Mouse (Mus musculus): ENCODE measurements at regions not wholly inside any gene's neighbourhood (a gene's known extent, or its start where the extent isn't known, plus 50 kb on each side); places are given as distances from the start of the nearest gene placed in this dataset.

GRCm38 (mm10) chr2:146774876-146775275, 80.8 kb upstream of the Kiz start:
- H3K9ac ChIP-seq: no peak overlapping the region
- H3K4me1 ChIP-seq (replicated peaks): no peaks in the 10 kb centered on the region
- H3K27me3 ChIP-seq: no peaks in the 10 kb centered on the region
- H3K9me3 ChIP-seq (replicated peaks): no peaks in the 10 kb centered on the region
- H3K4me2 ChIP-seq: no peak overlapping the region
- ATAC-seq (ENCODE audit: insufficient read depth): no peak
- H3K36me3 ChIP-seq (replicated peaks): no peaks in the 10 kb centered on the region
- no peak overlapping the region for H3K27ac ChIP-seq (replicated peaks)
- H3K4me3 ChIP-seq (replicated peaks): no peak overlapping the region
- 18% methylated on average over 2 of the region's 2 CpGs for WGBS (ENCODE audit: insufficient replicate concordance)

DNA sequence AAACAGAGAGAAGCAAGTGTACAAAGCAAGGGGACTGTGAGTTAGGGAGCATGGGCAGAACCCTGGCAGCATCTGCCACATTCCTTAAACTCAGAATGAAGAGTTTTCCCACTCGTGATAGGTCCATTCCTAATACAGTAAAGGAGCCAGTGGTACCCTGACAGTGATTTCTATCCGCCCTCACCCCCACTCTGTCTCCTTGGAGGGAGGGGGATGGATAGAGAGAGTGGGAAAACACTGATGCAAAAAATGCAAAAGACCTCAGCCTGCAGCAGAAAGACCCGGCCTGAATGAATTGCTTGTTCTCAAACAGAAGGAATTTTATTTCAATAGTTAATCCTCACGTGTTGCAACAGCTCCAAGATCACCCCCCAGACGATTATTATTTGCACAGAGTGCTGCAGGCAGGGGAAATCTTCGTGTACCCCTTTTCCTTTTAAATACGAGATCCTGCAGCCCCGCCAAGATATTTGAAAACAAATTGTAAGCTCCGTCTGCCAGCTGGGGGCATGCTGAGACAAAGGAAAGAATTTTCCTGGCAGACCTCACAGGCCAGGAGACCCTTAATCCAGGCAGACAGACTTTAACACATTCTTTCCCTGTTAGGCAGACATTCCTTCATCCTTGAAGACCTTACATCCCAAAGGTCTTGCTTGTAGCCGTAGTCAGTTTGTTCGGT, 68.4 kb upstream of the Kiz start:
- no peaks in the 10 kb centered on the region for H3K9me3 ChIP-seq (replicated peaks)
- no peak overlapping the region for H3K27ac ChIP-seq (replicated peaks)
- H3K27me3 ChIP-seq: no peaks in the 10 kb centered on the region
- no peaks in the 10 kb centered on the region for H3K36me3 ChIP-seq (replicated peaks)
- WGBS (ENCODE audit: insufficient replicate concordance): 26% methylated on average over 11 of the region's 11 CpGs
- H3K4me2 ChIP-seq: no peak overlapping the region
- H3K4me1 ChIP-seq (replicated peaks): no peaks in the 10 kb centered on the region
- no peak overlapping the region for H3K9ac ChIP-seq
- no peak overlapping the region for H3K4me3 ChIP-seq (replicated peaks)
- no peak for ATAC-seq (ENCODE audit: insufficient read depth)

DNA sequence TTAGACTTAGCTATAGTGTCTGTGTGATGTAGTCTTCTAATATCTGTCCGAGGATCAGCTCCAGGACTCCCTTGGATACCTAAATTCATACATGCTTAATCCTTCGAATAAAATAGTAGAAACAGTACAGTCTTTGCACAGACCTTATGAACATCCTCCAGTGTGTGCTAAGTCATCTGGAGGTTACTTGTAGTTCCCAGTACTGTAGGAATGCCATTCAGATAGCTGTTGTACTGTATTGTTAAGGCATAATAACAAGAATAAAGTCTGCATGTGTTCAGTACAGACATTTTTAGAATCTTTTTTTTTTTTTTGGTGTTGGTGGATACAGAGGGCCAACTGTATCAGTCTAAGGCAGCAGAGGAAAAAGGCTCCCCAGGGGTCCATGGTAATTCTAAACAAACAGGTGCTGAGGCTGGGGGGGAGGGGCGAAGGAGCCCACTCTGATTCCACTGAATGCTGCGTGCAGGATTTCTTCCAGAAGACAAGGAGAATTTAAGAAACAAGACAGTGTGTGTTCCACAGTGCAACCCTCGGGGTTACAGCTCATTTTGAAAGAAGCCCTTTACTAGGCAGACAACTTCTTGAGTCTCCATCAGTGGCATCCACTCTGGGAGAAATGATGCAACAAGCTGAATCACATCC, 67.7 kb upstream of the Kiz start:
- Histone ChIP-seq H3K4me1 (replicated peaks) (no peaks in the 10 kb centered on the region), H3K27me3 (no peaks in the 10 kb centered on the region), H3K36me3 (replicated peaks) (no peaks in the 10 kb centered on the region), H3K9ac (no peak overlapping the region), H3K9me3 (replicated peaks) (no peaks in the 10 kb centered on the region), H3K4me2 (no peak overlapping the region), H3K27ac (replicated peaks) (no peak overlapping the region), H3K4me3 (replicated peaks) (no peak overlapping the region)
- WGBS (ENCODE audit: insufficient replicate concordance): 56% methylated on average over 5 of the region's 5 CpGs
- no peak for ATAC-seq (ENCODE audit: insufficient read depth)

DNA sequence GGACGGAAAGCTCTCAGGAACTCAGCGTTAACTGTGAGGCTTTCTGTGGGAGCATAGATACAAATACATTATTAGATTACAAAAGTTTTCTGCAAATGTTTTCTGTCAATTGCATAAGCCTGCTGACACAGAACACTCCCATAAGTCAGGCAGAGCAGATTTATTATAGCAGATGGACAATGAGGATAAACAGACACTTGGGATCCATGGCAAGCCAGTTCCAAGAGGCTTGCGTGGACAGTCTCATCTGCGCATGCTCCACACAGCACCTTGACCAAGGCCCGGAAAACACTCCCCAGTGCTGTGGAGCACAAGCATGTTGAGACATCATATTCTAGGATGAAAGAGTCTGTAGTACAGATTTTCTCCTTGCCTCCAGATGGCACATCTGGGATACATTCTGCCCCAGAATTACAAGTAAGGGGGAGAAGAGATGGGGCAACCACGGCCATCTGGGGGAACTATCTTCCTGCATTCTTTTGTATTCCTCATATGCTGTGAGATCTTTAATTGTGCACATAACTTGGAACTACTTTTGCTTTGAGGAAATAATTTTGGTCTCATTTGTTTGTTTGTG, 62.7 kb upstream of the Kiz start:
- Histone ChIP-seq H3K27ac (replicated peaks) (no peak overlapping the region), H3K9ac (no peak overlapping the region), H3K9me3 (replicated peaks) (no peaks in the 10 kb centered on the region), H3K4me1 (replicated peaks) (no peaks in the 10 kb centered on the region), H3K4me3 (replicated peaks) (no peak overlapping the region), H3K36me3 (replicated peaks) (no peaks in the 10 kb centered on the region), H3K4me2 (no peak overlapping the region), H3K27me3 (no peaks in the 10 kb centered on the region)
- ATAC-seq (ENCODE audit: insufficient read depth): no peak
- 72% methylated on average over 6 of the region's 6 CpGs for WGBS (ENCODE audit: insufficient replicate concordance)

DNA sequence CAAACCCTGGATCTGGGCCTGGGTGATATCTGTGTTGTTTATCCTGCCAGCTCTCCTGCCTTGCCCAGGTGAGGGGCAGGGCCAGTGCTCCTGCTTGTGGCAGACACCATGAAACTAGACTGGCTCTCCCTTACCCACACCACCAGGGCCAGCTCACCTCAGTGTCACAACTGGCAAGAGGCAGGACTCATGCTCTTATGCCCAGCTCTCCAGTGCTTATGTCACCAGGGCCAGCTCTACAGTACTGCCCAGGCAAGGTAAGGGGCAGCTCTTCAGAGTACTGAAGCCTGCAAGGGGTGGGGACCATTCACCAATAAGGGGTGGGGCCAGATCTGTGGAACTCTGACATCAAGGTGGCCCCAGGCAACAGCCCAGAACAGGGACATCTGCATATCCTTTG, 52.7 kb upstream of the Kiz start:
- H3K9me3 ChIP-seq (replicated peaks): no peaks in the 10 kb centered on the region

More for the DNA sequence above, 52.7 kb upstream of the Kiz start:
- Histone ChIP-seq H3K9ac (no peak overlapping the region), H3K27ac (replicated peaks) (no peak overlapping the region), H3K4me2 (no peak overlapping the region), H3K36me3 (replicated peaks) (no peaks in the 10 kb centered on the region), H3K27me3 (no peaks in the 10 kb centered on the region), H3K4me1 (replicated peaks) (no peaks in the 10 kb centered on the region), H3K4me3 (replicated peaks) (no peak overlapping the region)
- no peak for ATAC-seq (ENCODE audit: insufficient read depth)
